Mouse (Mus musculus) ovary, postnatal 14 days (tissue): Measurements from ENCODE around the gene Spaca3.

Source experiments
- DNase-seq: peaks from one replicate; pipeline ENCODE4 v3.0.0; 2022; ENCODE audit warnings: low spot score

The Spaca3 gene

DNA sequence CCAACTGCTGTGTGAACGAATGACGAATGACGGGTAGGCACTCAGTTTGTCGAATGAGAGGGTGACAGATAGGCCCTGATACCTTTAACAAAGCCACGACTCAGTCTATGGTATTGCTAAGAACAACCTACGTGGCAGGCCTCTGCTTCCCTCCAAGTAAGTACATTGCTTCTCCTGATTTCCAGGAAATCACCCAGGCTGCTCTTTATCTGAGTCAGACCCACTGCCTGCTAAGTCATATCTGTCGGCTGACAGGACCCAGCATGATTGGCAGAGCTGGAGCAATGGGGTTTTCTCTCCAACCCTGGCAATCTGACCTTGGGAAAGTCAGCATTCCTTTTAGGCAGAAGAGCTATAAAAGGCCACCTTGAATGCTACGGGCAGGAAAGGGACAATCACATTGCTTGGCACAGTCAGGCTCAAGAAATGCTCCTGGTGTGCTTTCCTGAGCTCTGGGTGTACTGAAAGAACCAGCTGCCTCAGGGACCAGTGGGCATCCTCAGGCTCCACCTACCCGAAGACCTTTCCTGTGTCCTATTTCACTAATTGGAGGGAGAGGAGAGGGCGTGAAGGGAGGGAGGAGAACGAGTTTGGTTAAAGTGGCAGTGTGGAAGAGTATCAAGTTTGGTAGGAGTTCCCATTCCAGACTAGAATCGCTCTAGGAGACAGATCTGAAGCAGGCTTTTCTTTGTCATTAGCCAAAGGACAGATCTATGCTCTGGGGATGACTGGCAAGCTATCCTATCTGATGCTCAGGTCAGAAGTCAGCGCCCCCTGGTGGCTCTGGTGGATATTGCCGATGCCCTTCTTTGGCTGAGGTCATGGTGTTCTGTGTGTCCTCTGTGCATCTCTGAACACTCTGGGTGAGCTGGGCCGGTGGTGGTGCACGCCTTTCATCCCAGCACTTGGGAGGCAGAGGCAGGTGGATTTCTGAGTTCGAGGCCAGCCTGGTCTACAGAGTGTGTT, 14.6 kb downstream of the Spaca3 start:
- peak; percentile 50 for DNase-seq

DNA sequence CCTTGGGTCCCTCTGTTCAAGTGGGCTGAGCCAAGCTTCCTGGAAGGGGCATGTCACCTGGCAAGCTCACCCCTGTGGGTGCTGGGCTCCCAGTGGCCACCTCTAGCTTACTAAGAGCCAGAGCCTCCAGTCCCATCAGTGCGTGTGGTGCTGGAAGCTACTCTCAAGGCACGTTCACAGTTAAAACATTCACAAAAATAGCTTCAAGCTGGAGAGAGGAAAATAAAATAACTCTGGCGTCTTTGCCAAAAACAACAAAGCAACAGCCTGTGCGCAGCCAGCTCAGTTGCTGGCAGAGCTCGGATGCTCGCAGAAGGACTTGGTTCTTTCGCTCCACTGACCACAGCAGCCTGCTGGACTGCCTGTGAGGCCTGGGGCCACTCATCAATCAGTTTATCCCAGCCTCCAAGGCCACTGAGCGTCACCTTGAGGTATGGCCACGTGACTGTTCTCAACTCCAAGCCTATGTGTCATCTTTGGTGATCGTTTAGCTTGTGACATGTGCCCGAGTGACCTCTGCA, 19.0 kb downstream of the Spaca3 start:
- peak; percentile 42 for DNase-seq

DNA sequence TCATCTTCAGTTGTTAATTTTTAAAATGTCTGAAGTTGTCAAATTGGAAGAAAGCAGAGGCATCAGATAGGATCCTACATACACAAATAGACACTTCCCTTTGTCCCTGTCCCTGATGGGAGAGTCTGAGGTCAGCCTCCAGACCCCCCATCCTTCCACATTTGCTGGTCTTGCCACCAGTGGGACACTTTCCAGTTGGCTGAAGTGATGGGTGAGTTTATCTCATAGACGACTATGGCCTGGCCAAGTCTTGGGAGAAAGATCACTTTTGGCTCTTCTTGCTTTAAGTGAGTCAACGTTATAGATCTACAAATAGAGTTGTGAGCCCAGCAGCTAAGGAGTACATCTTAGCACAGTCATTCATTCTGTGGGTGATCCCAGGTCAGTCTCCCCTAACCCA, 19.9 kb downstream of the Spaca3 start:
- DNase-seq: no peak

DNA sequence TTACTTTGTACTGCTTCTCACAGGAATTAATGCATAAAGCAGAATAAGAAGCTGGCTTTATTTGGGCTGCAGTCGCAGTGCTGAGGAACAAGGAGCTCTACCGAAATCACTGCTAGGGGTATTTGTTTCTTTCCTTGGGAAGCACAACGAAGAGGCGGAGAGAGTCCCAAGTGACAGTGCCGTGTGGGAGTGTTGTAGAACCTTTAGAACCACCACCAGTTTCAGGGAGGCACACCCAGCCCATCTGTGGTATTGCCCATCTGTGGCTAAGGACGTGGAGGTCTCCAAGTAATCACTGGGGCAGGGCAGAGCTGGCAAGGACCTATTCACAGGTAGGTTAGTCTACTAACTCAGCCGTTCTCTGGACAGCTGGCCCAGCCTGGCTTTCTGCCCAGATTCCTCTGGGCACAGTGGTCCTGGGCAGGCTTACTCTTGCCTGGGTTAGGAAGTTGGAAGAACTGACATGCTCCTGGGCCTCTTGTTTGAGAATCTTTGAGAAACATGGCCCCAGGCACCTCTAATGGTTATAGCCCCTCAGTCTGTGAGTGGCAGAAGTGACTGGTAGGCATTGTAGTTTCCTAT, 24.2 kb downstream of the Spaca3 start:
- DNase-seq: no peak

DNA sequence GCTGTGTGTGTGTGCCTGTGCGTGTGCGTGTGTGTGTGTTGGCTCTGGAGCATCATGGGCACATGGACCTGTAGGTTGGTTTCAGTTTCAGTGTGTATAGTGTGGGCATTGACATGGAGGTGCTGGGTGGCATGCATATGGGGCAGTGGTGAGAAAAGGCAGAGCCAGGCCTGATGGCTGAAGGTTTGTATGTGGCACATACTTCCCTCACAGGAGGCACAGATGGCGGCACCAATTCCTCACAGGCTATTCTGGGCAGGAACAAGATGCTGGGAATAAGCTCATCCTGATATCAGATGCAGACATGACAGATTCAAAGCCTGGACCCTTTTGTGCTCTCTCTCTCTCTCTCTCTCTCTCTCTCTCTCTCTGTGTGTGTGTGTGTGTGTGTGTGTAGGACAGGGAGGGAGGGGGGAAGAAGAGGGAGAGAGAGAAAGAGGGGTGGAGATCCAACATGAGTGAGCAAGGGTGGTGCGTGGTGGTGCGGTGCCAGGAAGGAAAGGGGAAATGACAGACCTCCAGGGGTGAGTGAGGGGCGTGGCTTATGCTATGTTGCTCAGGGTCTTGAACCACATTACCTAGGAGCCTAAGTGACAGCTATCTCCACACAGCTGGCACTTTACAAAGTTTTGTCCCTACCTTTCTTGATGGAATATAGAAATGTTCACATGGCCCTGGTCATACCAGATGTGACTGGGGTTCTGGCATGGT, 26.5 kb downstream of the Spaca3 start:
- no peak for DNase-seq

DNA sequence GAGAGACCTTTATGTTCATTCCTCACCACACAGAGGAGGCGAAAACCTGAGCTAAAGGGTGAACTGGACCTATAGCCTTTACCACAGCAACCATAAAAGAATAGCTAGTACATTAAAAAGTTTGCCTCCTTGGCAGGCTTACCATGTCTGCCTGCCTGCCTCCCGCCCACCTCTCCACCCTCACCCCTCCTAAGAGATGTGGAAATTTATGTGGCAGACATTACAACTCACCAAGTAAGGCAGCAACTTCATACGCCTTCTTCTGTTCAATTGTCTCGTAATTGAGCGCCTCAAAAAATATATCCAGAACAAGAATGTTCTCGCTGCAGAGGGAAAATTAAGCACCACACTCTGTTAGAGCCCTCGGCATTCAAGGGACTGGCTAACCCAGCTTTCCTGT, 28.2 kb downstream of the Spaca3 start:
- no peak for DNase-seq

DNA sequence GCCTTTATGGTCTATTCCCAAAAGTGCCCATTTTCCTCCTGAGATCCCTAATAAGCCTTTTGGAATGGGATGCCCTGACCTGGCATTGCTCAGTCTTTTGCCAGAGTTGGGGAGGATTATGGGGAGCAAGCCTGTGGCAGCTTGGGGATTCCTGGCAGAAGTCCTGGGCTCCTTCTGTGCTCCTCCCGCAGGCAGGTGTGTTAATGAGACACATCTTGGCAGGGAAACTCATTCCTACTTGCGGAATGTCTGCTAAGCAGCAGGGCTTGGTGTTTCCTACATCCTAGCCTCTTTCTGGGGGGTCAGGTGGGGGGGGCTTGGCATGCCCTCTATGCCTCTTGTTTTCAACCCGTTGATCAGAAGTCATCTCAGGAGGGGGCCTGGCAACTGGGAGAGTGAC, 28.9 kb downstream of the Spaca3 start:
- no peak for DNase-seq

DNA sequence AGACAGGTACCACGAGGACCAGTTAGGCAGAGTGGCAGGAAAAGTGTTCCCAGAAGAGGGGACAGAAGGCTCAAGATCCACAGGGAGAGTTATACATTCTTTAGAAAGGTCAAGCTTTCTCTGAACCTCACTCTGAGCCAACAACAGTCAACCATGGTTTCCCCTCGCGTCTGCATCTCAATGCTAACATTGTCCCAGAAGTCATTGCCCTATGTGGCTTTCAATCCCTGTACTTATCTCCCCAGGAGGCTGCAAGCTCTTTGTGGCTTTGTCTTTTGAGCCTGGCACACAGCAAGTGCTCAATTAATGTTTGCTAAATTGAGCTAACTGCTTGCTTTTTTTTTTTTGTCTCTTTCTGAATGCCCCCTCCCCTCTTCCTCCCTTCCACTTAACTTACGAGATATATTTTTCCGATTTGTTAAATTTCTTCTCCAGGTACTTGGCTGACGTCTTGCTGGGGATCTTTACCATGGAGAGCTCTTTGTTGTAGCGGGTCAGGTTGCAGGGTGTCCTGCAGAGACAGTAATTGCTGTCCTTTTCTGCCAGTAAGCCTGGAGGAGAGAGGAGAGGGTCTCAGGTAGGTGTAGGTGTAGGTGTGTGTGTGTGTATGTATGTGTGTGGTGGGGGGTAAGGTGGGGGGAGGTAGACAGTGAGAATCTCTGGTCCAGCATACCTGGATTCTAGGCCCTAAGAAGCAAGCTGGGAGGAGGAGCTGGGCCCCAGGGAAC, 31.3 kb downstream of the Spaca3 start:
- DNase-seq: no peak

DNA sequence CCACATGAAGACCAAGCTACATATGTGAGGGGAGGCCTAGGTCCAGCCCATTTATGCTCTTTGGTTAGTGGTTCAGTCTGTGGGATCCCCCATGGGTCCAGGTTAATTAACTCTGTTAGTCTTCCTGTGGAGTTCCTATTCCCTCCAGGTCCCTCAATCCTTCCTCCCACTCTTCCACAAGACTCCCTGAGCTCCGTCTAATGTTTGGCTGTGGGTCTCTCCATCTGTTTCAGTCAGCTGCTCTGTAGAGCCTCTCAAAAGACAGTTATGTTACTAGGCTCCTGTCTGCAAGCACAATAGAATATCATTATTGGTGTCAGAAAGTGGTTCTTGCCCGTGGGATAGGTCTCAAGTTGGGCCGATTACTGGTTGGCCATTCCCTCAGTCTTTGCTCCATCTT, 37.7 kb downstream of the Spaca3 start:
- no peak for DNase-seq

DNA sequence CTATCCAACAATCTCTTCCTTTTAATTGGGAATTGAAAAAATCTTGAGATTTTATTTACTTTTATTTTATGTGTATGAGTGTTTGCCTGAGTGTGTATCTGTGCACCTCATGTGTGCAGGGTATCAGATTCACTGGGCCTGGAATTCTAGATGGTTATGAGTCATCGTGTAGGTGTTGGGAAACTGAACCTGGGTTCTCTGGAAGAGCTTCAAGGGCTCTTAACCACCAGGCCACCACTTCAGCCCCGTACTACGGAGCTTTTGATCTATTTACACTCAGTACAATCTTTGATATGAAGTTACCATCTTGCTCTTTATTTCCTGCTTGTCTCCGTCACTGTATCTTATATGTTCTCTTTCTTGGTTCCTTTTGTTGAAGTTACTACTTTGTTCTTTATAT, 42.4 kb downstream of the Spaca3 start:
- DNase-seq: no peak

DNA sequence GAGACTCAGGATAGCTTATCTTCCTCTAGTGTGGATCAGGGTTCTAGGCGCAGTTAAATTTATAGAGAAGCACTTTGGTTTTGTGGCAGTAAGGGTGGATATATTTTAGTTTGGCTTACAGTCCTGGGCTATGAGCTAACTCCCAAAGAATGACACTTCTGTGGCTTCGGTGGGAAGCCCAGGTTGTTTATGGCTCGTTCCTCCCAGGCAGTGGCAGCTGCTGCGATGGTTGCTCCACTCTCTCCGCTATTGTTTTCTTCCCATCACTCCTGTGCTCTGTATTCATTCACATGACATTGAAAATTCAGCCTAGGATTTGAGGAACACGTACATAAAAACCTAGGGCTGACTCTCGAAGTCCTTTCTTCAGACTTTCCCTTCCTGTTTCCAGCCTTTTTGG, 44.5 kb downstream of the Spaca3 start:
- no peak for DNase-seq

DNA sequence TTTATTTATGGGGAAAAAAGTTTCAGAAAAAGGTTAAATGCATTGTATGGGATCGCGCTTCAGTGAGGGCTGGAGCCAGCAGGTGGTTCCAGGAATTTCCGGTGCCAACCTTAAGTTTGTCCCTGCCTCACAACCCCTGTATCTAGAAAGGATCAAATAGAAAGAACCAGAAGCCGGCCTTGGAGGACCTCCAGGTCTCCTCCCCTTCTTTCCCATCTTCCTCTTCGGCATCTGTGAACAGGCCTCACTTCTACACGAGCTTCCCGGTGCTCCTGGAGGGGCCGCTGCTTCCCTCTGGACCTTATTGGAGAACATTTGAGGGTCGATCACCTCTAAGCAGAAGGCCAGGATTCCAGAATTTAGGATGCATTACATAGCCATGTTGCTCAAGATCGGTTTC, 45.3 kb downstream of the Spaca3 start:
- DNase-seq: no peak

DNA sequence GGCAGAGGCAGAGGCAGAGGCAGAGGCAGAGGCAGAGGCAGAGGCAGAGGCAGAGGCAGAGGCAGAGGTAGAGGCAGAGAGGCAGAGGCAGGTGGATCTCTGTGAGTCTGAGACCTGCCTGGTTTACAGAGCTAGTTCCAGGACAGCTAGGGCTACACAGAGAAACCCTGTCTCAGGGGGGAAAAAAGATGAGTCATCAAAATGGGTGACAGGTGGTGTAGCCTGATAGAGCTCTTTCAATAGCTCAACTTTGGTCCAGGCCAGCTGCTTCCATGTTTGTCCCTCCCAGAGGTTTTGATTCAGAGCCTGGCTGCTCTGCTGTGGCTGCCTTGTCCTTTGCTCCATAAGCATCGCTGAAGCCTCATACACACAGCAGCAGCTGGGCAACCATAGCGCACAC, 46.4 kb downstream of the Spaca3 start:
- no peak for DNase-seq

DNA sequence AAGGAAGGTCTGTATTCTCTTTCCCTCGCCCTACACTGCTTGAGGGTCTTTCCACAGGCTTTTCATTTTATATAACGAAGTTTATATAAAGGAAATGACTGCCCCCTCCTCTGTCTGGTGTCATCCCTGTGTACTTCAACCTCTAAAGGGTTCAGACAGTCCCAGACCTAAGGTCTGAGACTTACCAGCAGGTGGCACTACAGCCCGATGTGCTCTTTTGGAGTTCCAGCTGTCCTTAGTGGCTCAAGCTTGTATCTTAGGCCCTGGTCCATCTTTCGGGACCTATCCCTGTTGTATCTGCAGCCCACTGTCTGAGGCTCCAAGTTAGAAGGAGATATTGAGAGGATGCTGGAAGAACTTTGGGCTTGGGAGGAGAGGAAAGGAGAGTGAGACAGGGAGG, 48.3 kb downstream of the Spaca3 start:
- DNase-seq: peak; percentile 52

DNA sequence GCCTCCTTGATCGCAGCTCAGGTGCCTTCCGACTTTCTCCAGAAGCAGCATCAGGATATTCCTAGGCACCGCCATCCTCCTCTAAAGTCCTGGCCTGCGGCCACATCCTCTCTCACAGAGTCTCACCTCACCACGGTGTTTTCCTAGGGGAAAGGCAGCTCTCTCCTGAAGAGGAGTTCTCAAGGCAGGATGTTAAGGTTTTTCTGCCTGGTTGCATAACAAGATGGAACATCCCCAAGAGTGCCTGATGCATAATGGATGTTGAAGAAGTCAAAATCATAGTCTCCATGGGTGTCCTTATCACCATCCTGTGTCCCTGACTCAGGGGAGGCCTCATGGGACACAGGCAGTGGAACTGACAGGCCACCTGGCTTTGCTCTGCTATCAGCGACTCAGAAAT, 49.7 kb downstream of the Spaca3 start:
- no peak for DNase-seq

DNA sequence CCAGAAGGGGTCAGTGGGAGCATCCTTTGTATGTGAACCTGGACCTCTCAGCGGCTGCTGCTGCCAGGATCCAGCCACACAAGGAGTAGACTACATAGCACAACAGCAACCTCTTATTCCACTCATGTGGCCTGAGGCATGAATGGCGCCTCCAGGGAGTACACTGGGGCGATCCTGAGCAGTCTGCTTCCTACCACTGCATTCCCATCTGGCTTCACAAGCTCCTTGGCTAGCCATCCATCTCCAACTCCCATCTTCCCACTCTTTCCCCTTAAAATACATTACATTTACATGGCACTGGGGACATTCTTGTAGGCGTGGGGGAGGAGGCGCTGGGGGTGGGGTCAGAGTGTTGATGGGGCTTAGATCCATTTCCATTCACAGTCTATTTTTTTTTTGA, 54.6 kb downstream of the Spaca3 start:
- DNase-seq: no peak

DNA sequence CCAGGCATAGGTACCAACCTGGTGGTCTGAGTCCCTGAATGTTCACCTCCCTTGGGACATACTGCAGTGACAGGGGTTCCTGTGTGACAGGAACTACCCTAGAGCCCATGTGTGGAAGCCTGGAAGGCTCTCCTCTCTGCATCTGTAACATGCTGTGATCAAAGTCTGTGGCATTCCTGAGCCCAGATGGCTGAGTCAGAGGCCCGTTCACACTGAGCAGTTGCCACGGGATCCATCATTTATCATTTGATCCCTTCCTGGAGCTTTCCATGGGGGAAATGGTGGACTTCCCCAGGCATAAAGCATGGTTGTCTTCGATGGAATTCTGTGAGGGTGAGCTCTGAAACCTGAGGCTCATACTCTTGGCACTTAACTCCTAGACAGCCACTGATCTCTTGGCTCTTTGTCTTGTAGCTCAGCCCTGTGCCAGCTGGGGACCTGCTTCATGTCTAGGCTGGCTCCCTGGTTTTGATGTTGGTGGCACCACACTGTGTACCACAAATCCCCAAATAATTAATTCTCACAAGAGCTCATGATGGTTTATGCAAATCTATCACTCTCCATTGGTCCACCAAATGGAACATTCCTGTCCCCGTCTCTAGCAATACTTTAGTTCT, 55.4 kb downstream of the Spaca3 start:
- no peak for DNase-seq
